Mouse (Mus musculus) kidney, adult 2 months (tissue): ENCODE measurements around the gene Atrnl1.

Experiments
- CTCF ChIP-seq: fragments of 200-500 bp; conservative IDR thresholded peaks from 2 replicates; pipeline ENCODE4 v1.5.1; 2011; ENCODE audit warnings: low read depth, mild to moderate bottlenecking, control low read depth, low read length, moderate library complexity, mixed read lengths; ENCODE audit not compliant: insufficient read depth, insufficient read length
- POLR2A ChIP-seq: fragments of 200-500 bp; IDR thresholded peaks from one replicate; pipeline ENCODE4 v1.6.1; 2011; ENCODE audit warnings: low read depth, low read length, control low read depth

GRCm38 (mm10) chr19:57808363-57808762 is 197.5 kb downstream of the Atrnl1 start:
- TF ChIP-seq POLR2A: no peak
- no peak for TF ChIP-seq CTCF
